Mouse (Mus musculus): Measurements from ENCODE around the gene Krtap11-1.

DNA sequence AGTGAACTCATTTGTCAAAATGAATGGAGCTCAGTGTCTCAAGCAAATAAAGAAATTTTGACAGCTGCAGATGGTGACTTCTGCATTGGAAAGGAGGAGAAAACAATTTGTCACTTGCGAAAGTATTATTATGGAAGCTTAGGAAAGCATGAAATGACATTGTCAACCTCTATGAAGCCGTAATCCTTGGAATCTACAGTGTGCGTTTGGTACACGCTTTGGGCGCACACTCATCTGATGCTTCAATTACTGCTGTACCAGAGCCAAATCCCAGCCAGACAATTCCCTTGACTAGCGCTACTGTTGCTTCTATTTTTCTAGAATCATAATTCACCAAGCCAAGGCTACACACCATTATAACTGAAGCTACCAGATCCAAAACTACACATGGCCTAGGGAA is 33.6 kb downstream of the Krtap11-1 start:
- TF ChIP-seq CTCF (IDR thresholded peaks at IDR 0.05; ENCODE audit: extremely low read depth, insufficient read depth, insufficient read length, insufficient replicate concordance) (no peak), POLR2A (IDR thresholded peaks at IDR 0.05; ENCODE audit: low read depth, low read length) (no peak)
